Mouse (Mus musculus) liver, embryonic 16.5 days (tissue): Measurements from ENCODE around the gene 1700037H04Rik. TPM values are rescaled to one million over a fixed set of nuclear protein-coding genes. Genes with fewer than 3 reads are reported as not detected.

Experiments used
- ATAC-seq: fragments of 200-750 bp; cut with Nextera tagmentation; 2 replicates; pipeline ENCODE4 v1.8.0; 2017; ENCODE audit warnings: low read depth, mild to moderate bottlenecking, moderate number of reproducible peaks, moderate library complexity
- H3K27ac ChIP-seq: fragments of 300-500 bp; sonication (generic); 2 replicates; pipeline ENCODE4 v1.5.1; 2014; ENCODE audit warnings: mild to moderate bottlenecking, low read length
- H3K27me3 ChIP-seq: fragments of 300-500 bp; sonication (generic); 2 replicates; pipeline ENCODE4 v1.6.1; 2014; ENCODE audit warnings: low read depth, low read length, mixed read lengths; ENCODE audit not compliant: control insufficient read depth, insufficient read depth
- H3K36me3 ChIP-seq: fragments of 300-500 bp; sonication (generic); 2 replicates; pipeline ENCODE4 v1.6.1; 2014; ENCODE audit warnings: mild to moderate bottlenecking; ENCODE audit not compliant: control insufficient read depth, insufficient read depth
- H3K4me1 ChIP-seq: fragments of 300-500 bp; sonication (generic); 2 replicates; pipeline ENCODE4 v1.6.1; 2014; ENCODE audit warnings: low read depth, low read length, mixed read lengths; ENCODE audit not compliant: control insufficient read depth
- H3K4me2 ChIP-seq: fragments of 300-500 bp; sonication (generic); 2 replicates; pipeline ENCODE4 v1.6.1; 2014; ENCODE audit warnings: low read depth, low read length, mixed read lengths
- H3K4me3 ChIP-seq: fragments of 300-500 bp; sonication (generic); 2 replicates; pipeline ENCODE4 v1.5.1; 2014; ENCODE audit warnings: low read depth, mild to moderate bottlenecking, low read length
- H3K9ac ChIP-seq: fragments of 300-500 bp; sonication (generic); 2 replicates; pipeline ENCODE4 v1.6.1; 2014; ENCODE audit warnings: low read depth, low read length
- H3K9me3 ChIP-seq: fragments of 300-500 bp; sonication (generic); replicated peaks from 2 replicates; pipeline ENCODE4 v1.6.1; 2016; ENCODE audit warnings: low read length; ENCODE audit not compliant: control insufficient read depth
- WGBS: fragments of 180-500 bp; shearing (Covaris S2); extraction: QIAGEN DNeasy Blood & Tissue Kit; methylation state at CpG from one replicate; pipeline ENCODE4 v1.1.7; 2014; ENCODE audit not compliant: insufficient replicate concordance; 5-methylcytosine and 5-hydroxymethylcytosine counted together
- polyA plus RNA-seq: library from polyadenylated mRNA; unstranded; fragments of >200 nt; fragmentation: Nextera tagmentation; extraction: Ambion mirVana; gene quantifications from 2 replicates; pipeline ENCODE4 v1.2.1, GENCODE M21; 2015

Gene 1700037H04Rik
- polyA plus RNA-seq, 1 experiment from 2014 or later, result 133 TPM

DNA sequence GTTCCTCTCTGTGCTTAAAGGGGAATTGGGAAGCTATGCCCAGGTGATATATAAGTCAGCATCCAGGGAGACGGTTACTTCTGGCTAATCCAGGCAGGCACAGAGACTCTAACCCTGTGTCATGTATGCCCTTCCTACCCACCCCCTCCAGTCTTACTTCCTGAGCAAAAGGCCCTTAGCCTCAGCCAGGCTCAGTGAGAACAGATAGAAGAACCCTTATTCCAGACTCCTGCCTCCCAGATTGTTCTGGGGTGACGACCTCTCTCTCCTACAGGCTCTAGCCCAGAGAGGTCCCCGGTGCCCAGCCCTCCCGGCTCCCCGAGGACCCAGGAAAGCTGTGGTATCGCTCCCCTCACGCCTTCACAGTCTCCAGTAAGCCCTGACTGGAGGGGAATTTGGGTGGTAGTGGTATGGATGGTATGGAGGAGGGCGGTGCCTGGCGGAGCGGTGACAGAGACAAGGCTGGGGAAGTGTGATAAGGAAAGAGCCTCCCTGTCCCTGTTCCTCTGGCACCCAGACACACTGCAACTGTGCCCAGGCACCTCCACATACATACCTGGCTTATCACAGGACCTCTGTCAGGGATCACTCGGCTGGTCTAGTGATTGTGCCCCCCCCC lies 24.3 kb downstream of the 1700037H04Rik start:
- H3K27ac ChIP-seq, result peak overlapping the region; percentile 98
- H3K4me2 ChIP-seq, result peak overlapping the region; percentile 62
- peak overlapping the region; percentile 66 for H3K9ac ChIP-seq
- no peaks in the 10 kb centered on the region for H3K9me3 ChIP-seq
- peak overlapping the region; percentile 21 for H3K4me3 ChIP-seq
- WGBS, result 20% methylated on average over 11 of the region's 11 CpGs
- ATAC-seq, result peak; percentile 100
- peaks cover 51% of the 10 kb centered on the region for H3K4me1 ChIP-seq
- no peaks in the 10 kb centered on the region for H3K36me3 ChIP-seq
- H3K27me3 ChIP-seq, result no peaks in the 10 kb centered on the region

GRCm38 (mm10) chr2:131134826-131135400 lies 25.0 kb downstream of the 1700037H04Rik start:
- Histone ChIP-seq H3K4me2 (peak overlapping the region; percentile 50; the same call in 1 of the 2 replicates), H3K36me3 (no peaks in the 10 kb centered on the region), H3K4me1 (peaks cover 52% of the 10 kb centered on the region), H3K4me3 (no peak overlapping the region), H3K27me3 (no peaks in the 10 kb centered on the region), H3K9me3 (no peaks in the 10 kb centered on the region), H3K27ac (peak overlapping the region; percentile 98), H3K9ac (peak overlapping the region; percentile 66)
- 74% methylated on average over 8 of the region's 8 CpGs for WGBS
- ATAC-seq, result no peak

DNA sequence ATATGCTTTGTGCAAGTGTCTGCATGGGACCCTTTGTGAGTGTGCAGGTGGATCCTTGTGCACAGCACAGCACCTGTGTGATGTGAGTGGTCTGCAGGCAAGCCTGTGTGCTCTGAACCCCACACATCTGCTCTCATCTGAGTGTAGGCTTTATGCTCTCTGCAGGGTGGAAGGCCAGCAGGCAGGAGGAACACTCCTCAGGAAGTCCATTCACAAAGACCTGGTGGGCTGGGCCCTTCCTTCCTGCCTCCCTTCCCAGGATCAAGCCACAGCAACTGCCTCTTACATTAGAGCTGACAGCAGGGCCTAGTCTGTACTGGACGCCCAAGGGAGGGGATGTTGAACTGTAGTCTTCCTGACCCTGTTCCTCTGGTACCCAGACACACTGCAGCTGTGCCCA lies 25.5 kb downstream of the 1700037H04Rik start:
- no peaks in the 10 kb centered on the region for H3K36me3 ChIP-seq
- H3K27me3 ChIP-seq, result no peaks in the 10 kb centered on the region
- H3K27ac ChIP-seq, result peak overlapping the region; percentile 98
- peaks cover 55% of the 10 kb centered on the region for H3K4me1 ChIP-seq
- no peak overlapping the region for H3K4me2 ChIP-seq
- ATAC-seq, result no peak
- no peak overlapping the region for H3K4me3 ChIP-seq
- H3K9ac ChIP-seq, result peak overlapping the region; percentile 17; the same call in 1 of the 2 replicates
- 17% methylated on average over 1 of the region's 1 CpGs for WGBS
- H3K9me3 ChIP-seq, result no peaks in the 10 kb centered on the region

GRCm38 (mm10) chr2:131132930-131133547 lies 26.8 kb downstream of the 1700037H04Rik start, which contains the start of gene Gm11037:
Gene Gm11037, plus strand, starts transcription at chr2:131133497.
- Histone ChIP-seq H3K9me3 (no peaks in the 10 kb centered on the region), H3K9ac (peak within 1 kb of the TSS; percentile 17; the same call in 1 of the 2 replicates), H3K27me3 (no peaks in the 10 kb centered on the region), H3K4me2 (no peak within 1 kb of the TSS), H3K27ac (peak within 1 kb of the TSS; percentile 98; the same call in 1 of the 2 replicates), H3K4me1 (peaks cover 68% of the 10 kb centered on the region), H3K4me3 (no peak within 1 kb of the TSS), H3K36me3 (no peaks in the 10 kb centered on the region)
- WGBS, result 81% methylated on average over 9 of the region's 9 CpGs
- ATAC-seq, result no peak

GRCm38 (mm10) chr2:131132111-131132888 lies 27.6 kb downstream of the 1700037H04Rik start:
- Histone ChIP-seq H3K4me2 (no peak overlapping the region), H3K36me3 (no peaks in the 10 kb centered on the region), H3K27ac (peak overlapping the region; percentile 37; the same call in 1 of the 2 replicates), H3K9ac (no peak overlapping the region), H3K27me3 (no peaks in the 10 kb centered on the region), H3K4me1 (peaks cover 73% of the 10 kb centered on the region), H3K4me3 (no peak overlapping the region), H3K9me3 (no peaks in the 10 kb centered on the region)
- WGBS, result 74% methylated on average over 10 of the region's 10 CpGs
- ATAC-seq, result no peak

GRCm38 (mm10) chr2:131130849-131131248 lies 29.0 kb downstream of the 1700037H04Rik start:
- Histone ChIP-seq H3K36me3 (no peaks in the 10 kb centered on the region), H3K9ac (no peak overlapping the region; the same call in 1 of the 2 replicates), H3K27ac (no peak overlapping the region; the same call in 1 of the 2 replicates), H3K4me2 (no peak overlapping the region), H3K27me3 (no peaks in the 10 kb centered on the region), H3K4me3 (no peak overlapping the region), H3K4me1 (peaks cover 77% of the 10 kb centered on the region), H3K9me3 (no peaks in the 10 kb centered on the region)
- ATAC-seq, result no peak
- 87% methylated on average over 2 of the region's 2 CpGs for WGBS

GRCm38 (mm10) chr2:131129836-131130235 lies 30.0 kb downstream of the 1700037H04Rik start:
- H3K4me2 ChIP-seq, result peak overlapping the region; percentile 41
- H3K9ac ChIP-seq, result 0 out of 2 replicates have a peak overlapping the region, but pooled peaks have one; percentile 22
- peak; percentile 83 for ATAC-seq

DNA sequence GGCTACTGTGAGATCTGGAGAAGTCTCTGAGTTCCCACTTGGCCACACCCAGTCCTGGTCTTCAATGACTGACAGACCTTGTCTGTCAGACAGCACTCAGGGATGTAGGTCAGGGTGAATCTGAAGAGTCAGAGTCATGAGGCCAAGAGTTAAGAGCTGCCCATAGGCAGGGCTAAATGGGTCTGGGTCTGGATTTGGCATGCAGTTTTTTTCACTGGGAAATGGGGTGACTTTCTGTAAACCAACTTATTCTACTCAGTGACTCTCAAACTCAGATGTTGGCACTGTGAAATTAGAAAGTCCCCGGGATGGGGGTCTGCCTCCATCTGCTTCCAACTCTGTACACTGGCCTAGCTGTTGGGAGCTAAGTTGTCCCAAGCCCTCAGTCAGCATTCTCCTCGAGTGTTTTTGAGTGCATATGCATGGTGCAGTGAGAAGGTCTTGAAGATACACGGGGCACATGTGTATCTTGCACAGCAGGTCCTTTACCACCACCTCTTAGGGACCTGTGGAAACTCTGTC lies 31.2 kb downstream of the 1700037H04Rik start:
- WGBS, result 55% methylated on average over 3 of the region's 3 CpGs
- no peak overlapping the region for H3K4me3 ChIP-seq
- no peaks in the 10 kb centered on the region for H3K9me3 ChIP-seq
- peaks cover 60% of the 10 kb centered on the region for H3K4me1 ChIP-seq
- H3K27me3 ChIP-seq, result no peaks in the 10 kb centered on the region; the same call in 1 of the 2 replicates
- peak overlapping the region; percentile 75 for H3K27ac ChIP-seq
- H3K36me3 ChIP-seq, result no peaks in the 10 kb centered on the region
- H3K4me2 ChIP-seq, result peak overlapping the region; percentile 84; the same call in 1 of the 2 replicates
- ATAC-seq, result no peak
- H3K9ac ChIP-seq, result peak overlapping the region; percentile 22; the same call in 1 of the 2 replicates

More at GRCm38 (mm10) chr2:131129836-131130235, 30.0 kb downstream of the 1700037H04Rik start:
- no peak overlapping the region for H3K4me3 ChIP-seq
- H3K27ac ChIP-seq, result peak overlapping the region; percentile 75
- H3K4me1 ChIP-seq, result peaks cover 69% of the 10 kb centered on the region
- H3K9me3 ChIP-seq, result no peaks in the 10 kb centered on the region
- H3K36me3 ChIP-seq, result no peaks in the 10 kb centered on the region
- H3K27me3 ChIP-seq, result no peaks in the 10 kb centered on the region
- 43% methylated on average over 5 of the region's 5 CpGs for WGBS
